Comparison of ENCODE assay signal across 9 mouse cellular contexts in genomic region chr2:164967761-164968440, GRCm38 (mm10). TPM values are rescaled to one million over a fixed set of nuclear protein-coding genes. Genes with fewer than 3 reads are reported as not detected.
DNase-seq lines count a peak whose midpoint lies in the region; ATAC-seq and TF ChIP-seq lines count a peak whose summit lies in the region.
"Had no signal": no experiment of that assay in that cellular context is flagged by ENCODE, and none has a peak within 500 bp of the region (broad histone marks: within the 10 kb centered on the region; RNA-seq: fewer than 3 reads in every experiment).

No protein-coding gene starts in this region.

- peak overlapping the region; percentile 42 for H3K9ac ChIP-seq in neural tube, embryonic 11.5 days (ENCODE audit: low read length)
- peak overlapping the region; percentile 63 for H3K9ac ChIP-seq in forebrain, embryonic 15.5 days (replicated peaks)
- peak overlapping the region; percentile 85 for H3K9ac ChIP-seq in midbrain, postnatal 0 days (replicated peaks; ENCODE audit: low read length, poor library complexity, severe bottlenecking)

- H3K9me3 ChIP-seq in neural tube, embryonic 11.5 days (ENCODE audit: control insufficient read depth, low read length): no peaks in the 10 kb centered on the region
- H3K9me3 ChIP-seq in forebrain, embryonic 15.5 days: no peaks in the 10 kb centered on the region
- no peaks in the 10 kb centered on the region for H3K9me3 ChIP-seq in midbrain, postnatal 0 days (ENCODE audit: low read length)
- H3K9me3 ChIP-seq: megakaryocyte, embryonic 14.5 days had no signal

- H3K27ac ChIP-seq in neural tube, embryonic 11.5 days (ENCODE audit: low read depth, low read length): 0 out of 2 replicates have a peak overlapping the region, but pooled peaks have one; percentile 7
- H3K27ac ChIP-seq in forebrain, embryonic 15.5 days (replicated peaks): peak overlapping the region; percentile 76
- H3K27ac ChIP-seq in midbrain, postnatal 0 days (ENCODE audit: low read depth, low read length): peak overlapping the region; percentile 92

- DNase-seq in neural tube, embryonic 11.5 days (ENCODE audit: low spot score): peak; percentile 56
- DNase-seq in neural tube, embryonic 10.5 days (ENCODE audit: extremely low spot score, low spot score): no peak
- DNase-seq in left cerebral cortex, adult 18-20 months (ENCODE audit: low spot score in 2 of 2): peak; percentile 76 to 85
- DNase-seq in midbrain, postnatal 0 days (ENCODE audit: low spot score): peak; percentile 80
- no peak for DNase-seq in gastrocnemius, postnatal 25 days
- no peak for DNase-seq in lung, postnatal 14 days

- 1% methylated on average over 64 of the region's 65 CpGs for WGBS in neural tube, embryonic 11.5 days
- WGBS in forebrain, embryonic 15.5 days: under 1% methylated on average over 65 of the region's 65 CpGs
- 1% methylated on average over 50 of the region's 65 CpGs for WGBS in midbrain, postnatal 0 days

- no peak for ATAC-seq in neural tube, embryonic 11.5 days (ENCODE audit: insufficient read depth, low FRiP score, low TSS enrichment)
- peak; percentile 51 for ATAC-seq in forebrain, embryonic 15.5 days (replicated peaks)
- ATAC-seq in midbrain, postnatal 0 days (ENCODE audit: low FRiP score): peak; percentile 70
- ATAC-seq in inflammation-experienced regulatory T-cells, adult 6 months: no peak

- H3K4me3 ChIP-seq in neural tube, embryonic 11.5 days (ENCODE audit: low read depth, low read length): peak overlapping the region; percentile 35
- peak overlapping the region; percentile 47 for H3K4me3 ChIP-seq in forebrain, embryonic 15.5 days
- H3K4me3 ChIP-seq in midbrain, postnatal 0 days (ENCODE audit: low read depth, low read length): peak overlapping the region; percentile 78

- H3K4me2 ChIP-seq in neural tube, embryonic 11.5 days (ENCODE audit: low read depth): peak overlapping the region; percentile 56
- H3K4me2 ChIP-seq in forebrain, embryonic 15.5 days (replicated peaks): peak overlapping the region; percentile 52
- H3K4me2 ChIP-seq in midbrain, postnatal 0 days (ENCODE audit: low read depth, low read length, poor library complexity, severe bottlenecking): peak overlapping the region; percentile 68

- TF ChIP-seq CTCF in midbrain, postnatal 0 days (IDR thresholded peaks at IDR 0.05): peak; percentile 64

- H3K4me1 ChIP-seq in neural tube, embryonic 11.5 days (ENCODE audit: control insufficient read depth, insufficient read depth, low read length): peaks cover 12% of the 10 kb centered on the region; the same call in 1 of the 2 replicates
- peaks cover 61% of the 10 kb centered on the region for H3K4me1 ChIP-seq in forebrain, embryonic 15.5 days
- peaks cover 31% of the 10 kb centered on the region for H3K4me1 ChIP-seq in midbrain, postnatal 0 days (ENCODE audit: insufficient read depth, low read length)

- peaks cover 65% of the 10 kb centered on the region for H3K27me3 ChIP-seq in neural tube, embryonic 11.5 days (ENCODE audit: control insufficient read depth, insufficient read depth, low read length)
- H3K27me3 ChIP-seq in forebrain, embryonic 15.5 days: peaks cover 53% of the 10 kb centered on the region
- no peaks in the 10 kb centered on the region for H3K27me3 ChIP-seq in midbrain, postnatal 0 days (ENCODE audit: insufficient read depth, low read length)

- no peaks in the 10 kb centered on the region for H3K36me3 ChIP-seq in neural tube, embryonic 11.5 days (ENCODE audit: control insufficient read depth, insufficient read depth, low read length)
- H3K36me3 ChIP-seq in forebrain, embryonic 15.5 days: no peaks in the 10 kb centered on the region
- H3K36me3 ChIP-seq in midbrain, postnatal 0 days (ENCODE audit: insufficient read depth, low read length): no peaks in the 10 kb centered on the region

RNA-seq across cellular contexts. Expression of gene Slc12a5, which starts 7.3 kb away (rescaled TPM):
- polyA plus RNA-seq in neural tube, embryonic 11.5 days (2014; fragmentation: Nextera tagmentation; extraction: Ambion mirVana): 6.0 and 6.5 TPM in 2 replicates
- polyA plus RNA-seq in forebrain, embryonic 15.5 days (2015; fragmentation: Nextera tagmentation; extraction: Ambion mirVana): 16.2 and 17.2 TPM in 2 replicates
- total RNA-seq in left cerebral cortex, adult 18-20 months (2021): 100 to 1,000 TPM; 538 to 565 TPM
- total RNA-seq in midbrain, postnatal 0 days (2014; rRNA removed): 311 and 368 TPM in 2 replicates
- 83.5 and 86.4 TPM in 2 replicates for polyA plus RNA-seq in midbrain, postnatal 0 days (2015; fragmentation: Nextera tagmentation; extraction: Ambion mirVana)
- under 1 TPM in 2 of 3 experiments, not detected in 1; 0.21 to 0.33 TPM for polyA plus RNA-seq in inflammation-experienced regulatory T-cells, adult 6 months (2017; shearing (Covaris generic))
- total RNA-seq in gastrocnemius, postnatal 25 days (2021): under 1 TPM; 0.21 to 0.38 TPM

RNA-seq across cellular contexts. Expression of gene Mmp9, which starts 27.3 kb away (rescaled TPM):
- polyA plus RNA-seq in neural tube, embryonic 11.5 days (2014; fragmentation: Nextera tagmentation; extraction: Ambion mirVana): 1.2 and 2.1 TPM in 2 replicates
- polyA plus RNA-seq in forebrain, embryonic 15.5 days (2015; fragmentation: Nextera tagmentation; extraction: Ambion mirVana): 17.9 and 19.5 TPM in 2 replicates
- total RNA-seq in left cerebral cortex, adult 18-20 months (2021): 1 to 10 TPM; 2.0 to 2.1 TPM
- total RNA-seq in midbrain, postnatal 0 days (2014; rRNA removed): 7.5 and 13.4 TPM in 2 replicates
- 7.1 and 8.2 TPM in 2 replicates for polyA plus RNA-seq in midbrain, postnatal 0 days (2015; fragmentation: Nextera tagmentation; extraction: Ambion mirVana)
- polyA plus RNA-seq in inflammation-experienced regulatory T-cells, adult 6 months (2017; shearing (Covaris generic)): 1 to 10 TPM; 1.3 to 2.6 (median 2.6) TPM
- 1 to 10 TPM in 1 of 2 experiments, under 1 TPM in 1; 0.64 to 1.4 TPM for total RNA-seq in gastrocnemius, postnatal 25 days (2021)

RNA-seq across cellular contexts. Expression of gene Zfp335, which starts 56.3 kb away (rescaled TPM):
- polyA plus RNA-seq in neural tube, embryonic 11.5 days (2014; fragmentation: Nextera tagmentation; extraction: Ambion mirVana): 13.9 and 15.4 TPM in 2 replicates
- polyA plus RNA-seq in forebrain, embryonic 15.5 days (2015; fragmentation: Nextera tagmentation; extraction: Ambion mirVana): 15.7 and 16.7 TPM in 2 replicates
- total RNA-seq in left cerebral cortex, adult 18-20 months (2021): 10 to 100 TPM; 25.0 to 25.1 TPM
- 28.9 and 29.0 TPM in 2 replicates for total RNA-seq in midbrain, postnatal 0 days (2014; rRNA removed)
- 11.1 and 11.4 TPM in 2 replicates for polyA plus RNA-seq in midbrain, postnatal 0 days (2015; fragmentation: Nextera tagmentation; extraction: Ambion mirVana)
- 1 to 10 TPM; 6.2 to 7.4 (median 6.8) TPM for polyA plus RNA-seq in inflammation-experienced regulatory T-cells, adult 6 months (2017; shearing (Covaris generic))
- 1 to 10 TPM; 8.2 to 9.2 TPM for total RNA-seq in gastrocnemius, postnatal 25 days (2021)

Comparison
In these comparisons a context has a peak if more than half of its experiments do, and no peak if none do; other contexts are left out.
1. DNase-seq: peak in neural tube, embryonic 11.5 days (single experiment), left cerebral cortex, adult 18-20 months (2 of 2) and midbrain, postnatal 0 days (single experiment); none in neural tube, embryonic 10.5 days (single experiment), gastrocnemius, postnatal 25 days (single experiment) and lung, postnatal 14 days (single experiment).
2. ATAC-seq: peak in forebrain, embryonic 15.5 days (single experiment) and midbrain, postnatal 0 days (single experiment); none in neural tube, embryonic 11.5 days (single experiment) and inflammation-experienced regulatory T-cells, adult 6 months (single experiment).
3. H3K27ac ChIP-seq: peak in every context shown above with its lines; median percentile 92 in midbrain, postnatal 0 days; 76 in forebrain, embryonic 15.5 days; 7 in neural tube, embryonic 11.5 days.
4. Peak in every context shown above with its lines, with median percentiles within 50 percentile points of each other: H3K4me2 ChIP-seq, H3K4me3 ChIP-seq and H3K9ac ChIP-seq.